Mouse (Mus musculus) intestine, embryonic 16.5 days (tissue): ENCODE measurements around the gene Syce1l. TPM values are rescaled to one million over a fixed set of nuclear protein-coding genes. Genes with fewer than 3 reads are reported as not detected.

Experiments
- ATAC-seq: fragments of 200-750 bp; cut with Nextera tagmentation; 2 replicates; pipeline ENCODE4 v1.8.0; 2017; ENCODE audit warnings: moderate TSS enrichment, moderate library complexity
- H3K27ac ChIP-seq: fragments of 300-500 bp; sonication (generic); 2 replicates; pipeline ENCODE4 v1.5.1; 2014; ENCODE audit warnings: mild to moderate bottlenecking, low read length
- H3K27me3 ChIP-seq: fragments of 300-500 bp; sonication (generic); replicated peaks from 2 replicates; pipeline ENCODE4 v1.6.1; 2014; ENCODE audit warnings: low read length, control low read depth, mixed read lengths; ENCODE audit not compliant: control insufficient read depth, insufficient read depth
- H3K36me3 ChIP-seq: fragments of 300-500 bp; sonication (generic); 2 replicates; pipeline ENCODE4 v1.6.1; 2014; ENCODE audit warnings: low read length, control low read depth; ENCODE audit not compliant: control insufficient read depth, insufficient read depth
- H3K4me1 ChIP-seq: fragments of 300-500 bp; sonication (generic); 2 replicates; pipeline ENCODE4 v1.6.1; 2014; ENCODE audit warnings: low read length, control low read depth, mixed read lengths; ENCODE audit not compliant: control insufficient read depth, insufficient read depth
- H3K4me2 ChIP-seq: fragments of 300-500 bp; sonication (generic); 2 replicates; pipeline ENCODE4 v1.6.1; 2014; ENCODE audit warnings: low read depth, low read length, control low read depth
- H3K4me3 ChIP-seq: fragments of 300-500 bp; sonication (generic); 2 replicates; pipeline ENCODE4 v1.5.1; 2014; ENCODE audit warnings: mild to moderate bottlenecking, low read length
- H3K9ac ChIP-seq: fragments of 300-500 bp; sonication (generic); 2 replicates; pipeline ENCODE4 v1.6.1; 2014; ENCODE audit warnings: low read depth, low read length
- H3K9me3 ChIP-seq: fragments of 300-500 bp; sonication (generic); 2 replicates; pipeline ENCODE4 v1.6.1; 2016; ENCODE audit warnings: low read length, control low read depth; ENCODE audit not compliant: control insufficient read depth
- WGBS: fragments of 180-500 bp; shearing (Covaris S2); extraction: QIAGEN DNeasy Blood & Tissue Kit; methylation state at CpG from one replicate; pipeline ENCODE4 v1.1.7; 2014; 5-methylcytosine and 5-hydroxymethylcytosine counted together
- polyA plus RNA-seq: library from polyadenylated mRNA; unstranded; fragments of >200 nt; fragmentation: Nextera tagmentation; extraction: Ambion mirVana; gene quantifications from 2 replicates; pipeline ENCODE4 v1.2.1, GENCODE M21; 2015

Syce1l gene
- polyA plus RNA-seq, 1 experiment from 2014 or later, result not detected

DNA sequence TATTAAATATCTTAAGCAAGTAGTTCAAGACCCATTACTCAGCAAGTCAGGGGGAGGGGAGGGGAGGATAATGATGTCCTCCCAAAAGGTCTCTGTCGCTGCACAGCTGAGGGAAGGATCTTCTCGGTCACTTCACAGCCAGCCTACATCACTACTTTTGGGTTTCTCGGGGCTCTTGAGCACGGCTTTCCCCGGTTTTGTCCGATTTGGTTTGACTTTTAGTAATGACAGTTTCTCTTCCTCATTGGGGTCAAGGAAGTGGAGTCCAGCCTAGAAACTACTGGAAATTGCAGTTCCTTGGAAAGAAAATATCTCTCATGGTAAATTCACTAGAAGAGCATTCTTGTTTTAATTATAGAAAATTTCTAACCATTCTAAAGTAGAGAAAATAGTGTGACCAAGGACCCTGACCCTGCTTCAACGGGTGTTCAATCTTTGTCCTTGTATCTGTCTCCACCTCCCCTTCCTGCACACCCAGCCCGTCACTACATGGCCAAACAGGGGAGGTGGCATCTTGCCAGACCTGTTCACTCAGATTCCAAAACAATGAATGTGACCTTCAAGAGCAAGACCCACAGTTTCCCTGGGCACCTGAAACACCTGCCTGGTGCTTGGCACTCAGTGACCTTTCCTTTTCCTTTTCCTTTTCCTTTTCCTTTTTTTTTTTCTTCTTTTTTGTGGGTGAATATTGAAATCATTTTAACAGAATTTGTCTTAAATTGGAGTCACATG lies 632 bp downstream of the Syce1l start:
- 79% methylated on average over 8 of the region's 8 CpGs for WGBS
- H3K36me3 ChIP-seq, result peaks cover 18% of the 10 kb centered on the region; the same call in 1 of the 2 replicates
- no peaks in the 10 kb centered on the region for H3K27me3 ChIP-seq
- H3K4me1 ChIP-seq, result no peaks in the 10 kb centered on the region
- H3K9me3 ChIP-seq, result no peaks in the 10 kb centered on the region
- no peak overlapping the region for H3K27ac ChIP-seq
- H3K4me2 ChIP-seq, result no peak overlapping the region
- no peak for ATAC-seq
- no peak overlapping the region for H3K4me3 ChIP-seq
- no peak overlapping the region for H3K9ac ChIP-seq

DNA sequence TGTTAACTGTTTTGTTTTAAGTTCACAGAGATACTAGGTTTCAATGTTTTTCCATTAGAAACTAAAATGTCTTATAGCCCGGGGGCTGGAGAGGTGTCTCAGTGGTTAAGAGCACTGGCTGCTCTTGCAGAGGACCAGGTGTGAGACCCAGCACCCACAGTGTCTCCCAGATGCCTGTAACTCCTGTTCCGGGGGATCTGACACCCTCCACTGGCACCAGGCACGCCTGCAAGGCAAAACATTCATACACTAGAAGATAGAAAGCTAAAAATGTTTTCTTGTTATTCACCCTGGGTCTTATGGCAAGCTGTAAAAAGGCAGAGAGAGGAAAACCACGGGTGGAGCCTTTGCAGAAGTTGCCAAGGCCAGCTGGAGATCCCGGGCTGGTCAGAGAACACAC lies 2.2 kb downstream of the Syce1l start:
- no peak for ATAC-seq
- 73% methylated on average over 5 of the region's 5 CpGs for WGBS

DNA sequence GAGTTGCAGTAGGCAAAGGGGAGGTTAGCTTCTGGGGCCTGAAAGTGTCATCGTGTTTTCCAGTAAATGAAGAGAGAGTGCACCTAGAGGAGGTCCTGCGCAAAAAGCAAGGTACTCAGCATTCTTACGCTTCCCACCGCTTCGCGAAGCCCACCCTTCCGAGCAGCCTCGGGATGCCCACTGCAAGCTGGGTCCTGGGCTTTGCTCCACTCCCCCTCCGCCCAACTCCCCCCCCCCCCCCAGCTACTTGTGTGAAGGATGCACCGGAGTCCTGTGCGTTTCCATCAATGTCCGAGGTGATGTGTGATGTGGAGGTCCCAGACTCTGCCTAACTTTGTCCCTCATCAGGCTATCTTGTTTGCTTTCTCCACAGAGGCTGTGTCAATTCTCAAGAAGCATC lies 9.4 kb downstream of the Syce1l start:
- Histone ChIP-seq H3K9me3 (no peaks in the 10 kb centered on the region), H3K27me3 (no peaks in the 10 kb centered on the region), H3K27ac (no peak overlapping the region), H3K4me2 (no peak overlapping the region), H3K9ac (no peak overlapping the region), H3K4me3 (no peak overlapping the region), H3K4me1 (no peaks in the 10 kb centered on the region), H3K36me3 (no peaks in the 10 kb centered on the region)
- ATAC-seq, result no peak
- 87% methylated on average over 12 of the region's 12 CpGs for WGBS

More for the DNA sequence above, 2.2 kb downstream of the Syce1l start:
- Histone ChIP-seq H3K4me2 (no peak overlapping the region), H3K9ac (no peak overlapping the region), H3K36me3 (peaks cover 7% of the 10 kb centered on the region; the same call in 1 of the 2 replicates), H3K4me1 (no peaks in the 10 kb centered on the region), H3K4me3 (no peak overlapping the region), H3K27ac (no peak overlapping the region), H3K9me3 (no peaks in the 10 kb centered on the region), H3K27me3 (no peaks in the 10 kb centered on the region)

DNA sequence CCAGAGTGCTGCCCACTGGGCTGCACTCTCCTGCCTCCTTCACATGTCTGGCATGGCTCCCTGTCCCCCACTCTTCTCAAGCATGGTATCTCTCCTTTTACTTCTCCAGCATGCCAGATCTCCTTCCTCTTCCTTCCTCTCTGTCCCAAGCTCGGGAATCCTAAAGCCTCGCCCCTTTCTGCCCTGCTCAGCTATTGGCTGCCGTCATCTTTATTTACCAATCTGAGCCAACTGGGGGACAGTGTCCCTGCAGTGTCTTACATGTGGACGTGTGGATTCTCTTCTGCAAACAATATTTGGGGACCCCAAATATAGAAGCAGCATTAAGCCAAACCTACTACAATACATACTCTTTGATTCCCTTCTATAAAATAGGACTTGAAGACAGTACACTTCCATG lies 10.1 kb downstream of the Syce1l start:
- Histone ChIP-seq H3K4me1 (no peaks in the 10 kb centered on the region), H3K4me2 (no peak overlapping the region), H3K4me3 (no peak overlapping the region), H3K9me3 (no peaks in the 10 kb centered on the region), H3K27ac (no peak overlapping the region), H3K36me3 (no peaks in the 10 kb centered on the region), H3K9ac (no peak overlapping the region), H3K27me3 (no peaks in the 10 kb centered on the region)
- 50% methylated on average over 4 of the region's 4 CpGs for WGBS
- no peak for ATAC-seq

DNA sequence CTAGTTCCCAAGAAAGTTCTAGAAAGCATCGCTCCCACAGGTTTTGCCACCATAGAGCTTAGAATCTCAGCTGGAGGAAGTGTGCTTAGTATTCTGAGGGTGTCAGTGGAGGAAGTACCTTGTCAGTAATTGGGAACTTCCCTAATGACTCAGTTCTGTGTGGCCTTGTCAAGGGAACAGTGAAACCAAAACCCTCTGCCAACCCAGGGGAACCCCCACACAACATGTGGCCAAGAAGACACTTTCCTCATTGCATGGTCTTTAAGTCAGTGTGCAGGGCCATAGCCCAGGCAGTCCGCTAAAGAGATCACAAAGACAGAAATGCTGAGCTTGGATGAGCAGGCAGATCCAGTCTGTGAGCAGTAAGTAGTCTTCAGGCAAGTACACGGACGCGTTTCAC lies 13.1 kb downstream of the Syce1l start:
- WGBS, result 96% methylated on average over 5 of the region's 5 CpGs
- Histone ChIP-seq H3K9me3 (no peaks in the 10 kb centered on the region), H3K4me1 (no peaks in the 10 kb centered on the region), H3K9ac (no peak overlapping the region), H3K4me2 (no peak overlapping the region), H3K27ac (no peak overlapping the region), H3K4me3 (no peak overlapping the region), H3K36me3 (no peaks in the 10 kb centered on the region), H3K27me3 (no peaks in the 10 kb centered on the region)
- ATAC-seq, result no peak

DNA sequence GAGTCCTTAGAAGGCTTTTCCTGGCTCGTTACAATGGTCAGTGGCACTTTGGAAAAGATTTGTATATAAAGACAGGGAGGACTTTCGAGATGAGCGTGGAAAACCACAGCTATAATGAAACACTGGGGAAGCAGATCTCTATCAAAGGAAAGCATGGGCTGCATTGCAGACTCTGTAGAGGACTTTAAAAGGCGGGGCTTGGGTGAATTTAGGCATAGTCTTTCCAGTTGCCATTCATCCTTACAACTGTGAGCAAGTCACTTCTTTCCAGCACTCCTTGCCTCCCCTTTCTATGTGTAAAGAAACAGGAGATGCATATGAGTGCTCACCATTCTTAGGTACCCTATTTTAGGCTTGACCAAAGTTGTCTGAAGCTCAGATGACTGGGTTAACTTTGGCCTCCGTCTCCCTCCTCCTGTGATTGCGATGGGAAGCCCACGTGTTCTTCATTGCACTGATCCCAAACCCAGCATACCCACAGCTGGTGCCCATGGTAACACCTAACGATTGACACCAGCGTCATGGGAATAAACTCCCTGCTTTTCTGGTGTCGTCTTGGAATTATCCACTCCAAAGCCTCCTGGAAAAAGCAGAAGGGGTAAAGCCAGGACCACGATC lies 13.8 kb downstream of the Syce1l start:
- Histone ChIP-seq H3K27ac (no peak overlapping the region), H3K4me2 (no peak overlapping the region)
- WGBS, result 79% methylated on average over 11 of the region's 11 CpGs

DNA sequence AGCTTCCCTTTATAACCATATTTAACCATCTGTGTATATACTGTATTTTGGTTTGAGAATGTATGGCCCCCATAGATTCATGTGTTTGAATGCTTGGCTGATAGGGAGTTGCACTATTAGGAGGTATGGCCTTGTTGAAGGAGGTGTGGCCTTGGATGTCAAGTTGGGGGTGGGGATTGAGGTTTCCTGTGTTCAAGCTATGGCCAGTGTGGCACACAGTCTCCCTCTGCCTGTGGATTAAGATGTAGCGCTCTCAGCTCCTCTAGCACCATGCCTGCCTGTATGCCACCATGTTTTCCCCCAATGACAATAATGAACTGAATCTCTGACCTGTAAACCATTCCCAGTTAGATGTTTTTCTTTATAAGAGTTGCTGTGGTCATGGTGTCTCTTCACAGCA lies 17.1 kb downstream of the Syce1l start:
- Histone ChIP-seq H3K4me2 (no peak overlapping the region), H3K27me3 (no peaks in the 10 kb centered on the region), H3K36me3 (no peaks in the 10 kb centered on the region), H3K4me1 (no peaks in the 10 kb centered on the region), H3K9ac (no peak overlapping the region), H3K9me3 (no peaks in the 10 kb centered on the region), H3K27ac (no peak overlapping the region), H3K4me3 (no peak overlapping the region)
- 93% methylated on average over 1 of the region's 1 CpGs for WGBS
- ATAC-seq, result no peak

More for the DNA sequence above, 13.8 kb downstream of the Syce1l start:
- no peaks in the 10 kb centered on the region for H3K27me3 ChIP-seq
- H3K9me3 ChIP-seq, result no peaks in the 10 kb centered on the region
- H3K36me3 ChIP-seq, result no peaks in the 10 kb centered on the region
- no peaks in the 10 kb centered on the region for H3K4me1 ChIP-seq
- H3K4me3 ChIP-seq, result no peak overlapping the region
- H3K9ac ChIP-seq, result no peak overlapping the region
- ATAC-seq, result no peak

DNA sequence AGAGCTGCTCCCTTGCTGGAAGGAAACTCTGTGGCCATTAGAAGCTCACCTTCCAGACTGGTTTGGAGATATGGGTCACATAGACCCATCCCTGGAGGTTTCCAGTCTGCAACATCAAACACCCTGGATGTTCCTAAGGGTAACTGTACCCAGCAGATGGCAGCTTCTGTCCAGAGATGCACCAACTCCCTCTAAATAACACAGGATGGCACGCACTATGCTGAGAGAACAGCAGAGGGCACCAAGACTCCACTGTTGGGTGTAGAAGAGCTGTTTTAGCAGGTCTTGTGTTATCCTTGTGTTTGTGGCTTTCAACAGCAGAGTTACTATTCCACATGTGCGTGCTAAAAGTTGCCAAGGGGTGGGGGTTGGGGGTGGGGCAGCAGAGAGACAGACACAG lies 21.5 kb downstream of the Syce1l start:
- 12% methylated on average over 2 of the region's 2 CpGs for WGBS
- no peak overlapping the region for H3K27ac ChIP-seq
- H3K36me3 ChIP-seq, result no peaks in the 10 kb centered on the region
- H3K4me3 ChIP-seq, result no peak overlapping the region
- ATAC-seq, result peak; percentile 71
- H3K9ac ChIP-seq, result no peak overlapping the region
- H3K4me2 ChIP-seq, result no peak overlapping the region
- H3K27me3 ChIP-seq, result no peaks in the 10 kb centered on the region
- no peaks in the 10 kb centered on the region for H3K4me1 ChIP-seq
- H3K9me3 ChIP-seq, result no peaks in the 10 kb centered on the region

DNA sequence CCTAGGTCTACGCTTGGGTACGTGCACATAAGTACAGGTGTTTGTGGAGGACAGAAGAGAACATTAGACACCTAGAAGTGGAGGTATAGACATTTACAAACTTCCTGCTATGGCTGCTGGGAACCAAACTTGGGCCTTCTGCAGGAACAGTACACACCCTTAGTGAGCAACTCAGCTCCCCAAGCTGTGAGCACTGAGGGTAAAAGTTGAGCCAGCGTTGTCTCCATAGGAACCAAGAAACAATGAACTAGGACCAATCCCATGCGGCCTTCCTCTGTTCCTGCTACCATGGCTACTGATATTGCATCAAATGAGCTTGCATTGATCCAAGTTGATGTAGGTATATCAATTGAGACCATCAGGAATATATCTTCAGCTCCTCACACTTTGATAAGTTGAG lies 22.0 kb downstream of the Syce1l start:
- Histone ChIP-seq H3K9ac (no peak overlapping the region), H3K27me3 (no peaks in the 10 kb centered on the region), H3K4me3 (no peak overlapping the region), H3K4me2 (no peak overlapping the region), H3K27ac (no peak overlapping the region), H3K4me1 (no peaks in the 10 kb centered on the region), H3K9me3 (no peaks in the 10 kb centered on the region), H3K36me3 (no peaks in the 10 kb centered on the region)
- ATAC-seq, result no peak
- WGBS, result 60% methylated on average over 4 of the region's 4 CpGs
